Mouse (Mus musculus) limb, embryonic 14.5 days (tissue): ENCODE measurements around the gene Mras. TPM values are rescaled to one million over a fixed set of nuclear protein-coding genes. Genes with fewer than 3 reads are reported as not detected.

Experiments
- ATAC-seq: fragments of 200-750 bp; cut with Nextera tagmentation; 2 replicates; pipeline ENCODE4 v1.8.0; 2017; ENCODE audit warnings: low read depth, moderate number of reproducible peaks, moderate TSS enrichment; ENCODE audit not compliant: low FRiP score
- DNase-seq: peaks from one replicate; pipeline ENCODE4 v3.0.0-alpha.2; 2015; ENCODE audit warnings: low spot score
- H3K27ac ChIP-seq: fragments of 300-500 bp; sonication (generic); replicated peaks from 2 replicates; pipeline ENCODE4 v1.5.1; 2014; ENCODE audit warnings: low read depth, mild to moderate bottlenecking, low read length, moderate library complexity, mixed read lengths
- H3K27me3 ChIP-seq: fragments of 300-500 bp; sonication (generic); 2 replicates; pipeline ENCODE4 v1.6.1; 2014; ENCODE audit warnings: low read length, mixed read lengths; ENCODE audit not compliant: control insufficient read depth, insufficient read depth
- H3K36me3 ChIP-seq: fragments of 300-500 bp; sonication (generic); 2 replicates; pipeline ENCODE4 v1.6.1; 2014; ENCODE audit warnings: mild to moderate bottlenecking, low read length, moderate library complexity, mixed read lengths; ENCODE audit not compliant: control insufficient read depth, insufficient read depth
- H3K4me1 ChIP-seq: fragments of 300-500 bp; sonication (generic); 2 replicates; pipeline ENCODE4 v1.6.1; 2014; ENCODE audit warnings: antibody characterized with exemption, low read length, mixed read lengths; ENCODE audit not compliant: control insufficient read depth, insufficient read depth
- H3K4me2 ChIP-seq: fragments of 300-500 bp; sonication (generic); replicated peaks from 2 replicates; pipeline ENCODE4 v1.6.1; 2014; ENCODE audit warnings: low read depth, mild to moderate bottlenecking, low read length, moderate library complexity; ENCODE audit not compliant: severe bottlenecking
- H3K4me3 ChIP-seq: fragments of 300-500 bp; sonication (generic); replicated peaks from 2 replicates; pipeline ENCODE4 v1.5.1; 2014; ENCODE audit warnings: low read length
- H3K9ac ChIP-seq: fragments of 300-500 bp; sonication (generic); 2 replicates; pipeline ENCODE4 v1.6.1; 2014; ENCODE audit warnings: mild to moderate bottlenecking, low read depth, low read length, moderate library complexity; ENCODE audit not compliant: severe bottlenecking
- H3K9me3 ChIP-seq: fragments of 300-500 bp; sonication (generic); 2 replicates; pipeline ENCODE4 v1.6.1; 2016; ENCODE audit warnings: low read length; ENCODE audit not compliant: control insufficient read depth
- POLR2A ChIP-seq: fragments of 200-500 bp; IDR thresholded peaks from 2 replicates; pipeline ENCODE4 v1.8.0; 2012; ENCODE audit warnings: inconsistent platforms, mild to moderate bottlenecking, moderate library complexity, borderline replicate concordance; ENCODE audit not compliant: insufficient read depth, insufficient read length; ENCODE audit errors: extremely low read depth
- WGBS: fragments of 180-500 bp; shearing (Covaris S2); extraction: QIAGEN DNeasy Blood & Tissue Kit; methylation state at CpG from one replicate; pipeline ENCODE4 v1.1.7; 2014; 5-methylcytosine and 5-hydroxymethylcytosine counted together
- polyA plus RNA-seq, 2 experiments: library from polyadenylated mRNA; depleted of rRNA in 1 of 2; stranded (reverse) in 1 of 2; unstranded in 1 of 2; fragments of >200 nt; fragmentation: Nextera tagmentation in 1 of 2; extraction: Ambion mirVana in 1 of 2; gene quantifications; 2 replicates each; pipeline versions ENCODE4 v1.2.1 to v1.2.3; 2012 to 2014

Mras gene
- polyA plus RNA-seq, 2 experiments = 23.3 to 23.7 TPM

- Histone ChIP-seq H3K4me1 (no peaks in the 10 kb centered on the region), H3K36me3 (peaks cover 19% of the 10 kb centered on the region), H3K4me3 (no peak overlapping the region), H3K9ac (no peak overlapping the region), H3K27me3 (no peaks in the 10 kb centered on the region), H3K9me3 (no peaks in the 10 kb centered on the region), H3K4me2 (no peak overlapping the region), H3K27ac (no peak overlapping the region)
- no peak for DNase-seq
- WGBS = 89% methylated on average over 11 of the region's 11 CpGs
- TF ChIP-seq POLR2A = no peak
- no peak for ATAC-seq
Measured at GRCm38 (mm10) chr9:99394366-99394765, 42.8 kb downstream of the Mras start.

- TF ChIP-seq POLR2A = no peak
- no peak overlapping the region for H3K9ac ChIP-seq
- no peak overlapping the region for H3K4me3 ChIP-seq
- H3K9me3 ChIP-seq = no peaks in the 10 kb centered on the region
- 91% methylated on average over 8 of the region's 8 CpGs for WGBS
- peaks cover 19% of the 10 kb centered on the region for H3K36me3 ChIP-seq
- no peaks in the 10 kb centered on the region for H3K4me1 ChIP-seq
- H3K4me2 ChIP-seq = no peak overlapping the region
- DNase-seq = no peak
- no peak for ATAC-seq
- no peak overlapping the region for H3K27ac ChIP-seq
- H3K27me3 ChIP-seq = no peaks in the 10 kb centered on the region
Measured at GRCm38 (mm10) chr9:99393146-99393545, 44.0 kb downstream of the Mras start.

- Histone ChIP-seq H3K9me3 (no peaks in the 10 kb centered on the region), H3K4me3 (no peak overlapping the region), H3K27ac (no peak overlapping the region), H3K4me2 (no peak overlapping the region), H3K4me1 (no peaks in the 10 kb centered on the region), H3K36me3 (peaks cover 33% of the 10 kb centered on the region), H3K9ac (no peak overlapping the region), H3K27me3 (no peaks in the 10 kb centered on the region)
- no peak for TF ChIP-seq POLR2A
- 96% methylated on average over 10 of the region's 10 CpGs for WGBS
- ATAC-seq (no peak), DNase-seq (no peak)
Measured at GRCm38 (mm10) chr9:99391557-99391956, 45.6 kb downstream of the Mras start.

GRCm38 (mm10) chr9:99390716-99391115, 46.5 kb downstream of the Mras start:
- H3K4me3 ChIP-seq = no peak overlapping the region
- H3K4me1 ChIP-seq = no peaks in the 10 kb centered on the region
- no peaks in the 10 kb centered on the region for H3K27me3 ChIP-seq
- ATAC-seq (no peak), DNase-seq (no peak)
- no peak overlapping the region for H3K4me2 ChIP-seq
- H3K9me3 ChIP-seq = no peaks in the 10 kb centered on the region
- H3K9ac ChIP-seq = no peak overlapping the region
- peaks cover 39% of the 10 kb centered on the region for H3K36me3 ChIP-seq
- H3K27ac ChIP-seq = no peak overlapping the region
- no peak for TF ChIP-seq POLR2A
- WGBS = 66% methylated on average over 2 of the region's 2 CpGs

GRCm38 (mm10) chr9:99390201-99390600, 47.0 kb downstream of the Mras start:
- Histone ChIP-seq H3K9me3 (no peaks in the 10 kb centered on the region), H3K9ac (no peak overlapping the region), H3K36me3 (peaks cover 39% of the 10 kb centered on the region), H3K4me1 (no peaks in the 10 kb centered on the region), H3K27ac (no peak overlapping the region), H3K4me2 (no peak overlapping the region), H3K27me3 (no peaks in the 10 kb centered on the region), H3K4me3 (no peak overlapping the region)
- WGBS = 82% methylated on average over 5 of the region's 5 CpGs
- TF ChIP-seq POLR2A = no peak
- DNase-seq (no peak), ATAC-seq (no peak)

- Histone ChIP-seq H3K27ac (no peak overlapping the region), H3K4me3 (no peak overlapping the region), H3K36me3 (peaks cover 39% of the 10 kb centered on the region), H3K4me2 (no peak overlapping the region), H3K9me3 (no peaks in the 10 kb centered on the region), H3K27me3 (no peaks in the 10 kb centered on the region), H3K4me1 (no peaks in the 10 kb centered on the region), H3K9ac (no peak overlapping the region)
- WGBS = 55% methylated on average over 8 of the region's 8 CpGs
- no peak for DNase-seq
- no peak for TF ChIP-seq POLR2A
- no peak for ATAC-seq
Measured at GRCm38 (mm10) chr9:99389506-99389905, 47.7 kb downstream of the Mras start.
